Mouse (Mus musculus): ENCODE results near the gene Nol10. TPM values are rescaled to one million over a fixed set of nuclear protein-coding genes. Genes with fewer than 3 reads are reported as not detected.

Gene Nol10
- total and polyA plus RNA-seq, 3 experiments: 21.6 to 128 (median 44.2) TPM

- no peak for DNase-seq (ENCODE audit: low read depth, low spot score)
- Histone ChIP-seq H3K27ac (ENCODE audit: control insufficient read depth, low read depth, low read length) (no peak overlapping the region), H3K79me2 (ENCODE audit: control insufficient read depth, insufficient read depth, low read length, poor library complexity) (no peaks in the 10 kb centered on the region), H3K36me3 (ENCODE audit: control insufficient read depth in 1 of 2, insufficient read depth in 2 of 2, low read length in 2 of 2) (no peaks in the 10 kb centered on the region), H3K27me3 (ENCODE audit: control insufficient read depth in 1 of 2, insufficient read depth in 2 of 2, low read length in 2 of 2) (no peaks in the 10 kb centered on the region), H3K4me1 (ENCODE audit: control insufficient read depth in 1 of 2, insufficient read depth in 2 of 2, low read length in 2 of 2) (no peaks in the 10 kb centered on the region), H3K9ac (ENCODE audit: control insufficient read depth, low read depth, low read length, poor library complexity, severe bottlenecking) (no peak overlapping the region), H3K9me3 (replicated peaks; ENCODE audit: insufficient read depth, low read length) (no peaks in the 10 kb centered on the region), H3K4me3 (ENCODE audit: control insufficient read depth in 1 of 2, insufficient read depth in 1 of 2, low read depth in 2 of 2, low read length in 2 of 2) (no peak overlapping the region)
- TF ChIP-seq ZKSCAN1 (IDR thresholded peaks at IDR 0.05; ENCODE audit: low read depth, low read length): no peak
- TF ChIP-seq CTCF (IDR thresholded peaks at IDR 0.05 in 2 of 3, conservative IDR thresholded peaks at IDR 0.05 in 1 of 3; ENCODE audit: control insufficient read depth in 1 of 3, insufficient read depth in 1 of 3, low read depth in 2 of 3, low read length in 3 of 3, poor library complexity in 1 of 3, severe bottlenecking in 1 of 3): no peak
- TF ChIP-seq NRF1 (IDR thresholded peaks at IDR 0.05; ENCODE audit: insufficient read depth, low read depth, low read length, poor library complexity, severe bottlenecking): no peak
- TF ChIP-seq MXI1 (IDR thresholded peaks at IDR 0.05; ENCODE audit: low read depth, low read length): no peak
- no peak for TF ChIP-seq SIN3A (IDR thresholded peaks at IDR 0.05; ENCODE audit: low read length)
- no peak for TF ChIP-seq USF2 (IDR thresholded peaks at IDR 0.05; ENCODE audit: borderline replicate concordance in 1 of 2, insufficient read depth in 1 of 2, low read depth in 1 of 2, low read length in 2 of 2)
- TF ChIP-seq ELF1 (IDR thresholded peaks at IDR 0.05; ENCODE audit: low read depth, low read length): no peak
- TF ChIP-seq ZC3H11A (IDR thresholded peaks at IDR 0.05; ENCODE audit: low read depth, low read length): no peak
- no peak for TF ChIP-seq TCF12 (IDR thresholded peaks at IDR 0.05; ENCODE audit: low read depth, low read length)
These were observed 93.2 kb downstream of the Nol10 start for GRCm38 (mm10) chr12:17441495-17441894.

- H3K4me1 ChIP-seq (ENCODE audit: control insufficient read depth in 1 of 2, insufficient read depth in 2 of 2, low read length in 2 of 2): peaks cover 0 to 3% of the 10 kb centered on the region in 2 experiments; a peak in 2 of 4 replicates
- H3K79me2 ChIP-seq (ENCODE audit: control insufficient read depth, insufficient read depth, low read length, poor library complexity): no peaks in the 10 kb centered on the region
- H3K36me3 ChIP-seq (ENCODE audit: control insufficient read depth in 1 of 2, insufficient read depth in 2 of 2, low read length in 2 of 2): peaks cover 0 to 1% of the 10 kb centered on the region in 2 experiments; a peak in 1 of 4 replicates
- H3K27me3 ChIP-seq (ENCODE audit: control insufficient read depth in 1 of 2, insufficient read depth in 2 of 2, low read length in 2 of 2): no peaks in the 10 kb centered on the region
- no peak overlapping the region for H3K27ac ChIP-seq (ENCODE audit: control insufficient read depth, low read depth, low read length)
- TF ChIP-seq SMC3 (IDR thresholded peaks at IDR 0.05; ENCODE audit: low read depth, low read length) (no peak), POLR2A (IDR thresholded peaks at IDR 0.05; ENCODE audit: control insufficient read depth in 1 of 2, insufficient read depth in 1 of 2, low read depth in 1 of 2, low read length in 2 of 2, poor library complexity in 1 of 2) (no peak), ZC3H11A (IDR thresholded peaks at IDR 0.05; ENCODE audit: low read depth, low read length) (no peak), NRF1 (IDR thresholded peaks at IDR 0.05; ENCODE audit: insufficient read depth, low read depth, low read length, poor library complexity, severe bottlenecking) (no peak), MAZ (IDR thresholded peaks at IDR 0.05; ENCODE audit: low read depth, low read length) (no peak), TCF12 (IDR thresholded peaks at IDR 0.05; ENCODE audit: low read depth, low read length) (no peak), SIN3A (IDR thresholded peaks at IDR 0.05; ENCODE audit: low read length) (no peak)
- H3K9me3 ChIP-seq (replicated peaks; ENCODE audit: insufficient read depth, low read length): no peaks in the 10 kb centered on the region
- no peak overlapping the region for H3K9ac ChIP-seq (ENCODE audit: control insufficient read depth, low read depth, low read length, poor library complexity, severe bottlenecking)
- DNase-seq (ENCODE audit: low read depth, low spot score): no peak
- no peak overlapping the region for H3K4me3 ChIP-seq (ENCODE audit: control insufficient read depth in 1 of 2, insufficient read depth in 1 of 2, low read depth in 2 of 2, low read length in 2 of 2)
These were observed 96.1 kb downstream of the Nol10 start for GRCm38 (mm10) chr12:17444406-17444805.

DNA sequence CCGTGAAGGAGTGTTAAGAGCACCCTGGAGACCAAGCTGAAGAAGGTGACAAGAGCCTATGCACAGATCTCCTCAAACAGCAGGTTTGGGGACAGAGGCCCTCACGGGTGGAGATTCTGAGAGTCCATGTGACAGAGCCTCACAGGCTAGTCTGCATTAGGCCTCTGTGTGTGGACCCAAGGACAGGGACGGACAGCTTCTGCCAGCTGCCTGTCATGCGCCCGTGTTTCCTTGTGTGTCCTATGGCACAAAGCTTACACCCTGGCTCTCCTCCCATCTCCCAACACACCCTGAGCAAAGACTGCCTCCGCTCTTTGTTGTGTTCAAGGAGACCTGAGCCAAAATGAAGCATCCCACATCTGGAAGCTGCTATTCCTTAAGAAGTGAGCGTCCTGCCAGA, 97.0 kb downstream of the Nol10 start:
- Histone ChIP-seq H3K36me3 (ENCODE audit: control insufficient read depth in 1 of 2, insufficient read depth in 2 of 2, low read length in 2 of 2) (peaks cover 0 to 6% of the 10 kb centered on the region in 2 experiments; a peak in 2 of 4 replicates), H3K27ac (ENCODE audit: control insufficient read depth, low read depth, low read length) (no peak overlapping the region), H3K27me3 (ENCODE audit: control insufficient read depth in 1 of 2, insufficient read depth in 2 of 2, low read length in 2 of 2) (no peaks in the 10 kb centered on the region), H3K9ac (ENCODE audit: control insufficient read depth, low read depth, low read length, poor library complexity, severe bottlenecking) (no peak overlapping the region), H3K9me3 (replicated peaks; ENCODE audit: insufficient read depth, low read length) (no peaks in the 10 kb centered on the region), H3K4me1 (ENCODE audit: control insufficient read depth in 1 of 2, insufficient read depth in 2 of 2, low read length in 2 of 2) (peaks cover 0 to 12% of the 10 kb centered on the region in 2 experiments; a peak in 2 of 4 replicates), H3K79me2 (ENCODE audit: control insufficient read depth, insufficient read depth, low read length, poor library complexity) (no peaks in the 10 kb centered on the region), H3K4me3 (ENCODE audit: control insufficient read depth in 1 of 2, insufficient read depth in 1 of 2, low read depth in 2 of 2, low read length in 2 of 2) (no peak overlapping the region)
- no peak for TF ChIP-seq SMC3 (IDR thresholded peaks at IDR 0.05; ENCODE audit: low read depth, low read length)
- no peak for TF ChIP-seq RAD21 (IDR thresholded peaks at IDR 0.05; ENCODE audit: low read depth, low read length)
- no peak for TF ChIP-seq POLR2A (IDR thresholded peaks at IDR 0.05; ENCODE audit: control insufficient read depth in 1 of 2, insufficient read depth in 1 of 2, low read depth in 1 of 2, low read length in 2 of 2, poor library complexity in 1 of 2)
- no peak for TF ChIP-seq NELFE (IDR thresholded peaks at IDR 0.05; ENCODE audit: low read depth, low read length)
- no peak for TF ChIP-seq TBP (IDR thresholded peaks at IDR 0.05; ENCODE audit: low read depth, low read length)
- no peak for TF ChIP-seq E2F4 (IDR thresholded peaks at IDR 0.05; ENCODE audit: borderline replicate concordance, low read depth, low read length)
- no peak for TF ChIP-seq ELF1 (IDR thresholded peaks at IDR 0.05; ENCODE audit: low read depth, low read length)
- TF ChIP-seq POLR2AphosphoS5 (IDR thresholded peaks at IDR 0.05; ENCODE audit: borderline replicate concordance, low read depth, low read length): no peak
- TF ChIP-seq MAFK (IDR thresholded peaks at IDR 0.05; ENCODE audit: borderline replicate concordance, low read depth, low read length): no peak
- no peak for TF ChIP-seq SIN3A (IDR thresholded peaks at IDR 0.05; ENCODE audit: low read length)
- no peak for DNase-seq (ENCODE audit: low read depth, low spot score)

Measured in MEL (cell line).